Mouse (Mus musculus) ES-Bruce4 (cell line): ENCODE measurements around the gene Dpt. TPM values are rescaled to one million over a fixed set of nuclear protein-coding genes. Genes with fewer than 3 reads are reported as not detected.

Experiments
- H3K27ac ChIP-seq: 2 replicates; pipeline ENCODE4 v1.5.1; 2012; ENCODE audit warnings: low read length, inconsistent platforms; ENCODE audit not compliant: insufficient read depth
- H3K27me3 ChIP-seq: 2 replicates; pipeline ENCODE4 v1.6.1; 2012; ENCODE audit warnings: mild to moderate bottlenecking, low read length, inconsistent platforms; ENCODE audit not compliant: control insufficient read depth, poor library complexity, insufficient read depth, severe bottlenecking
- H3K36me3 ChIP-seq: 2 replicates; pipeline ENCODE4 v1.6.1; 2012; ENCODE audit warnings: inconsistent platforms, mild to moderate bottlenecking, low read length, moderate library complexity; ENCODE audit not compliant: control insufficient read depth, poor library complexity, insufficient read depth, severe bottlenecking
- H3K4me1 ChIP-seq: one replicate; pipeline ENCODE4 v1.8.1; 2011; ENCODE audit warnings: low read length; ENCODE audit not compliant: control insufficient read depth, insufficient read depth
- H3K4me3 ChIP-seq: 2 replicates; pipeline ENCODE4 v1.5.1; 2011; ENCODE audit warnings: low read depth, mild to moderate bottlenecking, low read length
- H3K9ac ChIP-seq: 2 replicates; pipeline ENCODE4 v1.6.1; 2012; ENCODE audit warnings: low read depth, mild to moderate bottlenecking, inconsistent platforms; ENCODE audit not compliant: poor library complexity, severe bottlenecking
- H3K9me3 ChIP-seq: replicated peaks from 2 replicates; pipeline ENCODE4 v1.6.1; 2012; ENCODE audit warnings: mild to moderate bottlenecking, low read length, inconsistent platforms; ENCODE audit not compliant: control insufficient read depth, poor library complexity, insufficient read depth, severe bottlenecking
- CTCF ChIP-seq: IDR thresholded peaks from one replicate; pipeline ENCODE4 v1.8.1; 2011; ENCODE audit warnings: low read depth, low read length
- EP300 ChIP-seq: IDR thresholded peaks from 2 replicates; pipeline ENCODE4 v1.6.1; 2011; ENCODE audit warnings: low read depth, low read length; ENCODE audit not compliant: insufficient read depth
- POLR2A ChIP-seq: IDR thresholded peaks from one replicate; pipeline ENCODE4 v1.8.1; 2011; ENCODE audit warnings: low read length; ENCODE audit not compliant: insufficient read depth
- polyA plus RNA-seq: library from polyadenylated mRNA; stranded (reverse); fragments of >200 nt; gene quantifications from 2 replicates; pipeline ENCODE4 v1.2.4, GENCODE M21; 2011; ENCODE audit warnings: low read depth; ENCODE audit not compliant: missing spikeins, insufficient read depth, insufficient read length

Gene Dpt
- polyA plus RNA-seq: 0.34 TPM in 1 of 2 replicates, not detected in the other

DNA sequence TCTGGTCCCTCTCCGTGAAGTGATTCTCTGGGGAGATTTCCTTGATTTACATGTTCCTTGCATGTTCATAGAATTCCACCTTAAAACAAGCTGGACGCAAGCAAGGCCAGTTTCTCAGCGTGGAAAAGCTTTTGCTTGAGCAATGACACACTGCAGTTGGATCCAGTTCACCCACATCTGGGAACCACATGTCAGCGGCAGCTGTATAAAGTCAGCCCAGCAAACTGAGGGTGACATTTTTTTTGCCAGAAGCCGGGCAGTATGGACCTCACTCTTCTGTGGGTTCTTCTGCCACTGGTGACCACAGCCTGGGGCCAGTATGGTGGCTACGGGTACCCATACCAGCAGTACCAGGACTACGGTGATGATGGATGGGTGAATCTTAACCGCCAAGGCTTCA lies at the start of gene Dpt:
Gene Dpt, plus strand, starts transcription at position 174 of the 400 bp plus-strand sequence.
- Histone ChIP-seq H3K27ac (no peak within 1 kb of the TSS), H3K9me3 (no peaks in the 10 kb centered on the region), H3K4me1 (no peaks in the 10 kb centered on the region), H3K9ac (no peak within 1 kb of the TSS), H3K4me3 (no peak within 1 kb of the TSS), H3K36me3 (no peaks in the 10 kb centered on the region), H3K27me3 (no peaks in the 10 kb centered on the region)
- no peak for TF ChIP-seq CTCF
- no peak for TF ChIP-seq POLR2A
- no peak for TF ChIP-seq EP300

- TF ChIP-seq CTCF (no peak), EP300 (no peak), POLR2A (no peak)
- Histone ChIP-seq H3K9me3 (no peaks in the 10 kb centered on the region), H3K27ac (no peak overlapping the region), H3K4me1 (no peaks in the 10 kb centered on the region), H3K27me3 (no peaks in the 10 kb centered on the region), H3K4me3 (no peak overlapping the region), H3K36me3 (no peaks in the 10 kb centered on the region), H3K9ac (no peak overlapping the region)
Observed at GRCm38 (mm10) chr1:164753736-164754135, 42.7 kb upstream of the Dpt start.

DNA sequence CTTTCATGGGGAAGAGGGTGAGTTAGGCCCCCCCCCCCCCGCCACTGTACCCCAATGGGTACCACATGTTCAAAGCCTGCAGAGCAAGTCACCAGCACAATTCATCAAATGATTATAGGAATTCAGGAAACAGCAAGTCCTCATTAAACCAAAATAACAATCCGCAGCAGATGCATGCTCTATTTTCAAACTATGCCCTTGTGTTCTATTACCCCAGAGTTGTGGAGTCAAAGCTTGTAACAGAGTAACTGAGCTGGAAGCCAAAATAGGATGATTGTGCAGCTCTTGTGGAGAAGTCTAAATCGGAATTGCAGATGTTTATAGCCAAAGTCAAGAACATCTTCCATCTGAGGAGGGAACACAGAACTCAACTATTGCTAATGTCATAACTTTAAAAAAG lies 40.8 kb upstream of the Dpt start:
- no peak overlapping the region for H3K27ac ChIP-seq
- H3K4me3 ChIP-seq: no peak overlapping the region
- TF ChIP-seq CTCF (no peak), POLR2A (no peak), EP300 (no peak)
- H3K4me1 ChIP-seq: no peaks in the 10 kb centered on the region
- H3K36me3 ChIP-seq: no peaks in the 10 kb centered on the region
- no peaks in the 10 kb centered on the region for H3K9me3 ChIP-seq
- H3K27me3 ChIP-seq: no peaks in the 10 kb centered on the region
- no peak overlapping the region for H3K9ac ChIP-seq

GRCm38 (mm10) chr1:164756951-164757350 lies 39.5 kb upstream of the Dpt start:
- Histone ChIP-seq H3K9me3 (no peaks in the 10 kb centered on the region), H3K27ac (no peak overlapping the region), H3K9ac (no peak overlapping the region), H3K27me3 (no peaks in the 10 kb centered on the region), H3K4me1 (no peaks in the 10 kb centered on the region), H3K4me3 (no peak overlapping the region), H3K36me3 (no peaks in the 10 kb centered on the region)
- TF ChIP-seq CTCF (no peak), POLR2A (no peak), EP300 (no peak)

DNA sequence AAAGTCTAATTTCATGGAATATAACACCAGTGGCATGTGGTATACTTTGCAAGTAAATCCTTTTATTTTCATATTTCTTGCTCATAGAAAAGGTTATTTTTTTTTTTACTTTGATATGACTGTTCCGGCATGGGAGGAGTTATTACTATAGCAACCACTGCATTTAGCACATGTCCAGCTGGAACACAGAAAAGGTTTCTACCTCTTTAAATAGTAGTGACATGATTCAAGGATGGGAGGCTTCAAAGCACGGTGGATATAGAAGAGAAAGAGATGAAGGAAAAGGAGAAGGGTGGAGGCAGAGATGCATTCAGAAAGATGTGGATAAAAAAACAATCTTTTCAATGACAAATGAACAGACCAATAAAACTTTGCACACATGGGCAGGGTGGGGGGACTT lies 38.0 kb upstream of the Dpt start:
- Histone ChIP-seq H3K36me3 (no peaks in the 10 kb centered on the region), H3K9me3 (no peaks in the 10 kb centered on the region), H3K27me3 (no peaks in the 10 kb centered on the region), H3K4me1 (no peaks in the 10 kb centered on the region), H3K9ac (no peak overlapping the region), H3K27ac (no peak overlapping the region), H3K4me3 (no peak overlapping the region)
- TF ChIP-seq CTCF: no peak
- no peak for TF ChIP-seq POLR2A
- TF ChIP-seq EP300: no peak

DNA sequence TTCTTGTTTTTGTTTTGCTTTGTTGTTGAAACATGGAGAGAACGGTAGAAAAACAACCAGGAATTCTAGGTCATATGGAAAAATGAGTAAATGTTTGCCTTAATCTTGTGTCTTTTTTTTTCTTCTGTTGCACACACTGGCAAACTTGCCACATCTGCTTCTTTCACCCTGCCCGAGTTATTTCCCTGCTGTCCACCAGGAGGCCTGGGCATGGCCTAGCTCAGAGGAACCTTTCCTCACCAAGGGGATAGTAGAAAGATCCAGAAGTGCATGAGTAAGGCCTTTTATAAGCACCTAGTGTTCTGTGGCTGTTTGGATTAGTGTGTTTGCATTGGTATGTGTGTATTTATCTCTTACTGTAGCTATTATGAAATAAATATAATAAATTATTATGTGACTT lies 34.2 kb upstream of the Dpt start:
- H3K9me3 ChIP-seq: no peaks in the 10 kb centered on the region
- H3K9ac ChIP-seq: no peak overlapping the region
- H3K27ac ChIP-seq: no peak overlapping the region
- H3K36me3 ChIP-seq: no peaks in the 10 kb centered on the region
- H3K27me3 ChIP-seq: no peaks in the 10 kb centered on the region
- H3K4me1 ChIP-seq: no peaks in the 10 kb centered on the region
- TF ChIP-seq EP300: no peak
- TF ChIP-seq POLR2A: no peak
- no peak for TF ChIP-seq CTCF
- H3K4me3 ChIP-seq: no peak overlapping the region

DNA sequence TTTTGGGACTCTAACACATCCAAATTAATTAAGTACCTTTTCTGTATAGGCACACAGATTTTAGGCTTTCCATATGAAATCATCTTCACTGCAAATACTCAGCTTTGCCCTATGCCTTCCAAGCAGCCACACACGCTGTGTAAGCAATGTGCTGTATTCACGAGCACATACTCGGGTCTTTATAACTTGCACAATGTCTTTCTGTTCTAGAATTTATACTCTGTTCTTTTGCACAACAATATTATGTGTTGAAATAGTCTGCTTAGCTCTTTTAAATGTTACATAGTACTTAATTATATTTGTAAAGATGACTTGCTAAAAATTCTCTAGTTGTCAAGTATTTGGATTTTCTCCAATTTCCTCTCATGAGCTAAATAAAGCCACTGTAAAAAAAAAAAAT lies 29.8 kb upstream of the Dpt start:
- H3K27me3 ChIP-seq: no peaks in the 10 kb centered on the region

More for the DNA sequence above, 29.8 kb upstream of the Dpt start:
- no peaks in the 10 kb centered on the region for H3K9me3 ChIP-seq
- TF ChIP-seq EP300 (no peak), CTCF (no peak), POLR2A (no peak)
- no peak overlapping the region for H3K9ac ChIP-seq
- H3K4me1 ChIP-seq: no peaks in the 10 kb centered on the region
- H3K4me3 ChIP-seq: no peak overlapping the region
- no peak overlapping the region for H3K27ac ChIP-seq
- no peaks in the 10 kb centered on the region for H3K36me3 ChIP-seq
